Mouse (Mus musculus) heart, postnatal 25 days (tissue): ENCODE results near the gene Mnat1. TPM values are rescaled to one million over a fixed set of nuclear protein-coding genes. Genes with fewer than 3 reads are reported as not detected.
"Not testable (repeated sequence)": the region's sequence is repeated elsewhere in the genome, so short reads cannot be mapped to it uniquely, and the experiment has no call there.

Experiments used
- DNase-seq: peaks from one replicate; pipeline ENCODE4 v3.0.0; 2022; ENCODE audit warnings: low spot score
- intact Hi-C: fragments of 180-260 bp; cut with DNase I; formaldehyde crosslinking; loops from one replicate; pipeline ENCODE4 v1.15.1; 2025
- total RNA-seq, 2 experiments: library from RNA; stranded (reverse); gene quantifications; 2 replicates each; pipeline ENCODE4 v1.2.3; 2021

The Mnat1 gene
- 10 to 100 TPM; 18.6 to 18.7 TPM for total RNA-seq

DNA sequence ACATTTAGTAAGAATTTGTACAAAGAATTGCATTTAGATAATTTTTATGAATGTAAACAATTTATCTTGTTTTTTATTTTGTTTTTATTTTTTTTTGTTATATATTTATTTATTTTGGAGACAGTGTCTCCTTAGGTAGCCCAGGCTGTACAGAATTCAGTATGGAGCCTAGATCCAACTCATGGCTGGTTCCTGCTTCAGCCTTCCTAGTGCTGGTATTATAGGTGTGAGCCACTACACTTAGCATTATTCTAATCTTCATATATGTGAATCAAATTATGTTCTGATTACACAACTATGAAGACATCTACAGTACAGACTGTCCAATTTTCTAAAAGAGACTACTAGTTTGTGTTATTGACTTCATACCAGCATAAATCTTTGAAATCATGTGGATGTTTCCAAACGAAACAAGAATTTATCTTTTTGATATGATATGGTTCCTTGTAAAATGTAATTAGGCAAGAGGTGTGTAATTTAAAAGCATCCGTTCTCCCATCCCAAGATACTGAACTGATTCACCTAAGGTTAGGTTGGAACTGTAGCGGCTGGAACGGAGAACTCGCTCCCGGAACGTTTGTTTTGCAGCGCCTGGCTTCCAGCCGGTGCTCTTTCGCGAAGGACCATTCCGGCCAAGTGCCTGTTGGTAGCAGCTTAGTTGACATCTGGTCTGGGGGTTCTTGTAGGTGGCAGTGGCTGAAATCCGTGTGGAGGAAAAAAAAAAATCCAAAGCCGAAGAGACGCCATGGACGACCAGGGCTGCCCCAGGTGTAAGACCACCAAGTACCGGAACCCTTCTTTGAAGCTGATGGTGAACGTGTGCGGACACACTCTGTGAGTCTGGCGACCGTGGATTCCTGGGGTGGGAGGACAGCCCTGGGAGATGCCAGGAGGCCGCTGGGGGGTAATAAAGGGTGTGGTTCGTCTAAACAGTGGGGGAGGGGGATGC lies at the start of gene Mnat1:
Gene Mnat1 (plus strand): TSS at position 625 of the 949 bp plus-strand sequence.
- DNase-seq, result peak; percentile 48
- intact Hi-C loops, result no loop called here

DNA sequence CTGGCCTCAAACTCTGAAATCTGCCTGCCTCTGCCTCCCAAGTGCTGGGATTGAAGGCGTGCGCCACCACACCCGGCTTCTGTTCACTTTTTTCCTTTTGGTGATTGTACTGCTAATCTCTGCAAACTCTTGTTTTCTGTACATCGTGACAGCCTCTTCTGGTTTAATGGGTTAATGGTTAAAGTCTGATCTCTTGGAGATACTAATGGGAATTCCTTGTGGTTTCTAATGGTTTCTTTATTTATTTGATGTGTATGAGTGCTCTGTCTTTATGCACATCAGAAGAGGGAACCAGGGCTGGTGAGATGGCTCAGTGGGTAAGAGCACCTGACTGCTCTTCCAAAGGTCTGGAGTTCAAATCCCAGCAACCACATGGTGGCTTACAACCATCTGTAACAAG lies 41.7 kb upstream of the Mnat1 start:
- DNase-seq, intact Hi-C loops: not testable (repeated sequence)

GRCm38 (mm10) chr12:73083773-73084172 lies 39.7 kb upstream of the Mnat1 start:
- no peak for DNase-seq
- intact Hi-C loops, result no loop called here

GRCm38 (mm10) chr12:73085739-73086630 lies 37.5 kb upstream of the Mnat1 start:
- intact Hi-C loops, result no loop called here

DNA sequence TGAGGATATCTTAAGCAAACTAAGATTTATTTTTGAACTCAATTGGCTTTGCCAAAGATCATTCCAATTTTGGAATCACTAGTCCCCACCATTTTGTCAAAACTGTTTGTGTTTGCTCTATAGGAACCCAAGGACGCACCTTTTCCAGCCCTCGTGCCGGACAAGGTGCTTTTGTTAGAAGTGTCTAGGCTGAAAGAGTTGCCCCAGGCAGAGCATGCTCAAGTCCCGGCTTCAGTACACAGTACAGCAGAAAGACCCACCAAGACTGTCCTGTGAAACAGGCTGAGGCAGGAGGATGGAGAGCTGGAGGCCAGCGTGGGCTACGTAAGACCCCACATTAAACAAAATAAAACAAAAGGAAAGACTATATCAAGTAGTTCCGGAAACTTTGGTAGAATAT lies 36.4 kb upstream of the Mnat1 start:
- no peak for DNase-seq
- intact Hi-C loops, result no loop called here

More at GRCm38 (mm10) chr12:73085739-73086630, 37.5 kb upstream of the Mnat1 start:
- no peak for DNase-seq

GRCm38 (mm10) chr12:73088500-73088899 lies 35.0 kb upstream of the Mnat1 start:
- DNase-seq, result no peak
- intact Hi-C loops, result no loop called here

DNA sequence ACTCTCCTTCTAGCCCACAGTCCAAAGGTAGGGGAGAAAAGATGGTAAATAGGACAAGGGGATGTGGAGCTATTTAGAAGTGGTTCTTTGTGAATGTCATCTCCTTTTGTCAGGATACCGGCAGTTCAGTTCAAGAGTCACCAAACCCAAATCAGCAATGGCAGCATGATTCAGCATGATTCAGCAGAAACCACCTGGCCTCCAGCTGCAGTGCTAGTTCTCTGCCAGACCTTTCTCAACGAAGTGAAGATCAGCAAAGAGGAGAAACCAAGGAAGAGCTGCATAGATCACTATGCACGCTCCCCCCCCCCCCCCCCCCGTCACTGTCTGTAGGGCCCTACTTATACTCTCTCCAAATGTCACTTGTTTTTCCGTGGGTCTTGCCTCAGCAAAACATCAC lies 34.6 kb upstream of the Mnat1 start:
- intact Hi-C loops, result no loop called here

GRCm38 (mm10) chr12:73090672-73091335 lies 32.7 kb upstream of the Mnat1 start:
- intact Hi-C loops, result no loop called here
- no peak for DNase-seq

More for the DNA sequence above, 34.6 kb upstream of the Mnat1 start:
- no peak for DNase-seq

DNA sequence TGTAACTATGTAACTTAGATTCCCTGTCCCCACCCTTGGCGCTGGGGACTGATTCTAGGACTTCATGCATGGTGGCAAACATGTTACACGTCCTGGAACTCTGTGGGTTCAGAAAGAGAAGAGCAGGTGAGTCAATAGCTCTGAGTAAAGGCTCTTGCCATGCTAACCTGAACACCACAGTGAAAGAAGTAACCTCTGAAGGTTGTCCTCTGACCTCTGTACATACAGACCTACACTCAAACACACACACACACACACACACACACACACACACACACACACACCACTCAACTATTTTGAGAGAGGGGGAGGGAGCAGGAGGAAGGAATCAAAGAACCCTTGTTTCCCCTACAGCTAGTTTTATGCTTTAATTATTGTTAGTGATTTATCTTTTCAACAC lies 29.3 kb upstream of the Mnat1 start:
- intact Hi-C loops, result no loop called here

DNA sequence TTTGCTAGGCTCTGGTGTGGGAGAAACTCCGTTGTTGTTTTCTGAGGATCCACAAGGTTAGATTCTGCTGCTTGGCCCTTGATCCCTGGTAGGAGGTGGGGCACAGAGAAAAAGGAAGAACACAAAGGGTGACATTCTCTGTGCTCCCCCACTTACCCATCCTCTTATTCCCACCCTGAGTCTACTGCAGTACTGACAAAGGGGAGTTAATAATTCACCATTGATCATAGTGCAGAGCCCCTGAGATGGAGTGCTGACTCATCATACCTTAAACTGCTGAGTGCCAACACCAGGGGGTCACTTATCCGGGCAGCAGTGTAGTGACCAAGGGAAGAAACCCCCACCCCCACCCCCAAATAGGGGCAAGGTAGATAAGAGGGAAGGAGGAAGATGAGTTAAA lies 28.9 kb upstream of the Mnat1 start:
- intact Hi-C loops, result no loop called here
- DNase-seq, result no peak

More for the DNA sequence above, 29.3 kb upstream of the Mnat1 start:
- no peak for DNase-seq

DNA sequence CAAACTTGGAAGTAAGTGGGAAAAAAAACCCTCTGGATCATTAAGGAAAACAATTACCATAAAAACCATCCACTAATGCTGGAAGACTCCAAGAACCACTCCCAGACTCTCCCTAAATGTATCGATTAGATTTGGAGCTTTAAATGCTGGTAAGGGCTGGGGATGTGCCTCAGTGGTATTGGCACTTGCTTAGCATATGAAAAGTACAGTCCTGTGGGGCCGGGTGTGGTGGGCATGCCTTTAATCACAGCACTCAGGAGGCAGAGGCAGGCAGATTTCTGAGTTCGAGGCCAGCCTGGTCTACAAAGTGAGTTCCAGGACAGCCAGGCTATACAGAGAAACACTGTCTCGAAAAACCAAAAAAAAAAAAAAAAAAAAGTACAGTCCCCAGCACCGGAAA lies 27.3 kb upstream of the Mnat1 start:
- intact Hi-C loops, result not testable (repeated sequence)

GRCm38 (mm10) chr12:73098593-73098992 lies 24.9 kb upstream of the Mnat1 start:
- intact Hi-C loops, result no loop called here
- no peak for DNase-seq

More for the DNA sequence above, 27.3 kb upstream of the Mnat1 start:
- DNase-seq, result not testable (repeated sequence)

GRCm38 (mm10) chr12:73103713-73104112 lies 19.8 kb upstream of the Mnat1 start:
- DNase-seq, result no peak
- intact Hi-C loops, result no loop called here

GRCm38 (mm10) chr12:73107821-73108220 lies 15.7 kb upstream of the Mnat1 start:
- no peak for DNase-seq
- intact Hi-C loops, result no loop called here

DNA sequence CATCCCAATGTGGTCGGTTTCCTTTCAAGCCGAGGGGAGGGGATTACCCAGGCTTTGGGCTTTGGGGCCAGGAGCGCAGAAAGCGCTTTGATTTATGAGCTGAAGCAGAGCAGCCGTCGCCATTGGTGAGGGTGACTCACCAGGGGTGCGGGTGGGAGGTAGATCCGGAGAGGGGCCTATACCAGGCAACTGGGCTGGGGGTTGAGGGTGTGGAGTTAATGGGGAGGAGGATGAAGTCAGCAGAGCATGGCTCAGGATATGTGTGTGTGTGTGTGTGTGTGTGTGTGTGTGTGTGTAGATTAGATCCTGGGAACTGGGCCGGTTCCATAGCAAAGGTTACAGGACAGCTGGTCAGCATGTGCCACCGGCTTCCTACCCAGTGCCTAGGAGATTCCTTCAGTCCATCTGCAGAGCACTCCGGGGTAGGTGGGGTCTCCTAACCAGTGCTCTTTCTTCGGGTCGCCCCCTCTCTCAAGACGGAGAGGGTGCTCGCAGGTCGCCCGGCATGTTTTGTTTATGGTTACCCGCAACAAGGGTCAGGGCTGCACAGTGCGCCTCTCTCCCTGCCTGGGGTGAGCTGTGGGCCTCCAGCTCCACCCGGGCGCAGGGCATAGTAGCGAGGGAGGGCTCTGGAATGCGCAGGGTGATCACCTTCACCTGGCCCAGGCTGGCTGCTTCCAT lies 12.9 kb upstream of the Mnat1 start:
- intact Hi-C loops, result loop anchor here (5.0 kb wide), 2 partner anchors 63 to 177 kb away; partner anchors contain the start of genes Slc38a6 and Trmt5
- DNase-seq, result no peak

DNA sequence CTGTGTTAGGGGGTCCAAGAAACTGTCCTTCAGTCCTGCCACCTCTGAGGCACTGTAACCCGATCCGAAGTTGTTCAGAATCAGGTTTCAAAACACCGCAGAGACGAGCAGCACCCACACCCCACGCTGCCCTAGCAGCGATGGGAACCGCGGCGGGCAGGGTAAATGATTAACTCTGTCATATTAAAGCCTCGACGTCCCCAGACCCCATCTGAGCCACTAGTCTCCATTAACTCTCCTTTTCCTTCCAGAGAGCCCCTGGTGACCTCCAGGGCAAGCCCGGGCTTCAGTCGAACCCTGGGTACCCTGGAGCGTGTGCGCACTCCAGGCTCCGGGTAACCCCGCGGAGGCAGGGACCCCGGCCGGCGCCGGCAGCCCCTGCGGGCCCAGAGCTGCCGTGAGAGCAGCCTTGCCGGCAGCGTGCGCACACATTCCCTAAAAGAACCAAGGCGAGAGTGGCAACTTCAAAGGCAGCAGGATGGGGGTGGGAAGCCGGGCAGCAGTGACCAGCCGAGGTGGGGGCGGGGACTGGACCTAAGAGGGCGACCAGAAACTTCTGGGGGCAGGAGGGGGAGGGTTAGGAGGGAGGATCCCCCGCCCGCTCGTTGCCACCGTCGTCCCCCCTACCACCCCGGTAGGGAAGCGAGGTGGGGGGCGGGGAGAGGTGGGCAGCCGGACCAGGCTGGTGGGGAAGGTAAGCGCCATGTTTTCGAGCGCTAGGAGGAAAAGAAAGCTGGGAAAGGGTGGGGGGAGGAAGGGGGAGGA lies 11.8 kb upstream of the Mnat1 start:
- DNase-seq, result no peak
- intact Hi-C loops, result loop anchor here (5.0 kb wide), 2 partner anchors 64 to 176 kb away; partner anchors contain the start of genes Slc38a6 and Trmt5

- DNase-seq, result no peak
- intact Hi-C loops, result loop anchor here (5.0 kb wide), 2 partner anchors 65 to 175 kb away; partner anchors contain the start of genes Slc38a6 and Trmt5
Observed at GRCm38 (mm10) chr12:73112326-73113087, 11.0 kb upstream of the Mnat1 start.

- intact Hi-C loops, result loop anchor here (5.0 kb wide), 2 partner anchors 66 to 174 kb away; partner anchors contain the start of genes Slc38a6 and Trmt5
- DNase-seq, result peak; percentile 35
Observed at GRCm38 (mm10) chr12:73113196-73113595, 10.3 kb upstream of the Mnat1 start, which contains the start of gene Six4. Six4 (minus strand) TSS chr12:73113456.
